Mouse (Mus musculus) lung, embryonic 15.5 days (tissue): ENCODE measurements around the gene Mzf1. TPM values are rescaled to one million over a fixed set of nuclear protein-coding genes. Genes with fewer than 3 reads are reported as not detected.

Experiments
- ATAC-seq: fragments of 200-750 bp; cut with Nextera tagmentation; 2 replicates; pipeline ENCODE4 v1.8.0; 2017; ENCODE audit warnings: moderate number of reproducible peaks, borderline replicate concordance; ENCODE audit not compliant: low FRiP score, low TSS enrichment; ENCODE audit errors: extremely low read depth
- H3K27ac ChIP-seq: fragments of 300-500 bp; sonication (generic); 2 replicates; pipeline ENCODE4 v1.5.1; 2015; ENCODE audit warnings: moderate library complexity, mild to moderate bottlenecking, inconsistent platforms
- H3K27me3 ChIP-seq: fragments of 300-500 bp; sonication (generic); 2 replicates; pipeline ENCODE4 v1.6.1; 2015; ENCODE audit warnings: inconsistent platforms
- H3K36me3 ChIP-seq: fragments of 300-500 bp; sonication (generic); 2 replicates; pipeline ENCODE4 v1.6.1; 2015; ENCODE audit warnings: inconsistent platforms
- H3K4me1 ChIP-seq: fragments of 300-500 bp; sonication (generic); 2 replicates; pipeline ENCODE4 v1.6.1; 2015; ENCODE audit warnings: inconsistent platforms
- H3K4me2 ChIP-seq: fragments of 300-500 bp; sonication (generic); 2 replicates; pipeline ENCODE4 v1.6.1; 2015; ENCODE audit warnings: inconsistent platforms, mild to moderate bottlenecking, moderate library complexity
- H3K4me3 ChIP-seq: fragments of 300-500 bp; sonication (generic); 2 replicates; pipeline ENCODE4 v1.5.1; 2015; ENCODE audit warnings: mild to moderate bottlenecking, inconsistent platforms
- H3K9ac ChIP-seq: fragments of 300-500 bp; sonication (generic); 2 replicates; pipeline ENCODE4 v1.6.1; 2015; ENCODE audit warnings: inconsistent platforms
- H3K9me3 ChIP-seq: fragments of 300-500 bp; sonication (generic); 2 replicates; pipeline ENCODE4 v1.6.1; 2016; ENCODE audit warnings: inconsistent platforms
- WGBS: fragments of 180-500 bp; shearing (Covaris S2); methylation state at CpG from one replicate; pipeline ENCODE4 v1.1.7; 2015; 5-methylcytosine and 5-hydroxymethylcytosine counted together
- polyA plus RNA-seq: library from polyadenylated mRNA; unstranded; fragments of >200 nt; fragmentation: Nextera tagmentation; extraction: Ambion mirVana; gene quantifications from 2 replicates; pipeline ENCODE4 v1.2.1, GENCODE M21; 2015

The Mzf1 gene
- polyA plus RNA-seq, 1 experiment from 2014 or later: 3.1 TPM

GRCm38 (mm10) chr7:13043445-13044253, 10.9 kb downstream of the Mzf1 start:
- WGBS: 4% methylated on average over 88 of the region's 88 CpGs
- ATAC-seq: peak; percentile 35; the same call in 1 of the 2 replicates
- H3K27me3 ChIP-seq: peaks cover 42% of the 10 kb centered on the region
- no peaks in the 10 kb centered on the region for H3K36me3 ChIP-seq
- peaks cover 20% of the 10 kb centered on the region for H3K4me1 ChIP-seq
- H3K9ac ChIP-seq: peak overlapping the region; percentile 50
- H3K9me3 ChIP-seq: no peaks in the 10 kb centered on the region
- peak overlapping the region; percentile 94 for H3K4me2 ChIP-seq
- H3K27ac ChIP-seq: no peak overlapping the region
- H3K4me3 ChIP-seq: peak overlapping the region; percentile 48

DNA sequence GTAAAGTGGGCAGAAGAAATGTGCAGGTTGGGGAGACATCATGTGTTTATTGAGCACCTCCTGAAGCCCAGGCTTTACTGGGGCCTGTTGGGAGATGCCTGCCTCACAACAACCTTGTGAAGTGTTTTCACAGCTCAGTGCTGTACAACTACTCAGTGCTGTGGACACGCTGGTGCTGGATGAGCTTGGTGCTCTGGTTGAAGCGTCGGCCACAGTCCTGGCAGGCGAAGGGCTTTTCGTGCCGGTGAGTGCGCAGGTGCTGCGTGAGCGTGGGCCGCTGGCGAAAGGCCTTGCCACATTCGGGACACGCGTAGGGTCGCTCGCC, 11.5 kb downstream of the Mzf1 start:
- peaks cover 21% of the 10 kb centered on the region for H3K4me1 ChIP-seq
- no peaks in the 10 kb centered on the region for H3K36me3 ChIP-seq
- no peaks in the 10 kb centered on the region for H3K9me3 ChIP-seq
- peak overlapping the region; percentile 94 for H3K4me2 ChIP-seq
- no peak overlapping the region for H3K27ac ChIP-seq
- 37% methylated on average over 16 of the region's 16 CpGs for WGBS
- H3K9ac ChIP-seq: 0 out of 2 replicates have a peak overlapping the region, but pooled peaks have one; percentile 50
- peak overlapping the region; percentile 48 for H3K4me3 ChIP-seq
- H3K27me3 ChIP-seq: peaks cover 42% of the 10 kb centered on the region
- no peak for ATAC-seq

DNA sequence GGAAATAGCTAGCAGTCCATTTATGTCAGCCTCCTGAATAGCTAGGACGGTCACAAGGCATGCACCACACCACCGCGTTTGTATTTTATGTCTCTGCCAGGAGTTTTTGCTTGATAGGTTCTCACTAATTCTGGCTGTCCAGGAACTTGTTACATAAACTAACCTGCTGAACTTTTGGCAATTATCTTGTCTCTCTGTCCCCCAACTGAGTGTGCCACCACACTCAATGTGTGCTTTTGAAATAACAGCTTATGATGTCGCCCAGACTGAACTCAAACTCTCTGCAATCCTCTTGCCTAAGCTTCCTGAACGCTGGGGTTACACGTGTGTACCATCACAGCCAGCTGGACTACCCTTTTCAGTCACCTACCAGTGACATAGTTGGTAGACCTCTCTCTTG, 12.1 kb downstream of the Mzf1 start:
- Histone ChIP-seq H3K27ac (no peak overlapping the region), H3K27me3 (peaks cover 42% of the 10 kb centered on the region), H3K4me3 (no peak overlapping the region), H3K9me3 (no peaks in the 10 kb centered on the region), H3K9ac (no peak overlapping the region), H3K36me3 (no peaks in the 10 kb centered on the region), H3K4me1 (peaks cover 21% of the 10 kb centered on the region), H3K4me2 (no peak overlapping the region)
- 69% methylated on average over 6 of the region's 6 CpGs for WGBS
- no peak for ATAC-seq

DNA sequence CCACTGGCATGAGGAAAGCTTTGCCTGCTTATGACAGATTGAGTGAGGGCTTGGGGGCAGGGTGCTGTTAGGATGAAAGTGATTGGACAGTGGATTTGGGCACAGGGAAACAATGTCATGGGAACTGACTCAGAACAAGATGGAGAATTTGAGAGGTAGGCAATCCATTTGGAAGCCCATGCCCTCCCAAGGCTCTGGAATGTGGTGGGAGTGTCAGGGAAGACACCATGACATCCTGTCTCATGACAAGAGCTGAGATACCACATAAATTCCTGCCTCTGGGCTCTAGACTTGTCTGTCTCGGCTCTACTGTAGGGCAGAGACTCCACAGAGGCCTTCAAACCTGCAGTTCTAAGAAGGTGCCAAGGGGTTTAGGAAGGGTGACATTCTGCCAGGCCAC, 13.3 kb downstream of the Mzf1 start:
- no peak overlapping the region for H3K4me3 ChIP-seq
- H3K27me3 ChIP-seq: peaks cover 42% of the 10 kb centered on the region
- H3K9me3 ChIP-seq: no peaks in the 10 kb centered on the region
- no peak overlapping the region for H3K9ac ChIP-seq
- H3K4me2 ChIP-seq: no peak overlapping the region
- ATAC-seq: no peak
- WGBS: 56% methylated on average over 1 of the region's 1 CpGs
- H3K4me1 ChIP-seq: peaks cover 29% of the 10 kb centered on the region
- peaks cover 1% of the 10 kb centered on the region for H3K36me3 ChIP-seq
- H3K27ac ChIP-seq: no peak overlapping the region

GRCm38 (mm10) chr7:13039181-13039580, 15.4 kb downstream of the Mzf1 start:
- Histone ChIP-seq H3K27ac (peak overlapping the region; percentile 100), H3K4me2 (peak overlapping the region; percentile 82), H3K27me3 (peaks cover 28% of the 10 kb centered on the region), H3K9me3 (no peaks in the 10 kb centered on the region), H3K4me1 (peaks cover 41% of the 10 kb centered on the region), H3K9ac (peak overlapping the region; percentile 96), H3K4me3 (peak overlapping the region; percentile 66), H3K36me3 (peaks cover 16% of the 10 kb centered on the region)
- ATAC-seq: no peak
- 74% methylated on average over 1 of the region's 1 CpGs for WGBS

DNA sequence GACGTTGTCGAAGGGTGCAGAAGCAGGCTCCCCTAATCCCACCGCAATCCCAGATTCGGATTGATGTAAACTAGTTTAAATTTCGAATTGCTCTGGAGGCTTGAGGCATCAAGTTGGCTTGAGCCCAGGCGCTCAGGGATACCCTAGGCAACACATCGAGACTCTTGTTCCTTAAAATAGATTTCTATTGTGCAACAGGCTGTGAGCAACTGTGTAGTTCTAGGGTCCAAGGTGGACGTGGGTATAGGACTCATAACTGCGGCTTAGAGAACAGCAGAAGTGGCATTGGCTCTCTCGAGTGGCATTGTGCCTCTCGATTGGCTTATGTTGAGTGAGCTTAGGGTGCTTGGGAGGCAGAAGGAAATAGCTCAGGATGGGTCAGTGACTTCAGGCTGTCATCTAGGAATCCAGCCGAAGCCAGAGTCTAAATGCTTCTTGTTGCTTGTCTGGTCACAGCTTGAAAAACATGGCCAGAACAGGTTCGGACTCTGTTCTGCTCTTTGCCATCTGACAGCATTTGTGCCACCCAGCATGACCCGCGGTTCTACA, 15.9 kb downstream of the Mzf1 start:
- peaks cover 23% of the 10 kb centered on the region for H3K27me3 ChIP-seq
- H3K36me3 ChIP-seq: peaks cover 16% of the 10 kb centered on the region
- H3K27ac ChIP-seq: peak overlapping the region; percentile 100
- H3K9ac ChIP-seq: peak overlapping the region; percentile 96
- peak overlapping the region; percentile 66 for H3K4me3 ChIP-seq
- no peaks in the 10 kb centered on the region for H3K9me3 ChIP-seq
- 17% methylated on average over 15 of the region's 15 CpGs for WGBS
- peaks cover 41% of the 10 kb centered on the region for H3K4me1 ChIP-seq
- ATAC-seq: no peak
- peak overlapping the region; percentile 82 for H3K4me2 ChIP-seq

GRCm38 (mm10) chr7:13037901-13038555, 16.5 kb downstream of the Mzf1 start, which contains the start of gene Ube2m:
Gene Ube2m, minus strand, starts transcription at chr7:13038275.
- under 1% methylated on average over 64 of the region's 65 CpGs for WGBS

DNA sequence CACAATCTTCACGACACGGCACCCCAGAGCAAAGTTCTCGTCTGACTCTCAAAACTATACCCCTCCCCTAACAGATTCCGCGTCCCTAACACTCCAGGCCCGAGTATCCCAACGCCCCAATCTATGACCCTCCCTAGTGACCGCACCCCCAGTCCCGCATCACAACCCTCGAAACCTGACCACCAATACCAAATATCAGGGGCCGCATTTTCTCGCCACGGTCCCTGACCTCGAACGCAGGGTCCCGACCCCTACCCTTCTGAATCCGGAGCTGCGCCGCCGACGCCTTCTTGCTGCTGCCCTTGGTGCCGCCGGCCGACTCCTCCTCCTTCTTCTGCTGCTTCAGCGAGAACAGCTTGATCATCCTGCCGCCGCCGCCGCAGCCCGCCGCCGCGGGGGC, 17.2 kb downstream of the Mzf1 start:
- under 1% methylated on average over 32 of the region's 33 CpGs for WGBS
- Histone ChIP-seq H3K4me2 (peak overlapping the region; percentile 82), H3K9ac (peak overlapping the region; percentile 96), H3K36me3 (peaks cover 25% of the 10 kb centered on the region), H3K27ac (peak overlapping the region; percentile 100), H3K27me3 (peaks cover 10% of the 10 kb centered on the region), H3K4me1 (peaks cover 41% of the 10 kb centered on the region), H3K4me3 (peak overlapping the region; percentile 66), H3K9me3 (no peaks in the 10 kb centered on the region)
- ATAC-seq: no peak

More at GRCm38 (mm10) chr7:13037901-13038555, 16.5 kb downstream of the Mzf1 start, which contains the start of gene Ube2m:
- ATAC-seq: peak; percentile 95
- peak within 1 kb of the TSS; percentile 96 for H3K9ac ChIP-seq
- H3K36me3 ChIP-seq: peaks cover 19% of the 10 kb centered on the region
- H3K9me3 ChIP-seq: no peaks in the 10 kb centered on the region
- peaks cover 41% of the 10 kb centered on the region for H3K4me1 ChIP-seq
- H3K27me3 ChIP-seq: peaks cover 16% of the 10 kb centered on the region
- H3K4me2 ChIP-seq: peak within 1 kb of the TSS; percentile 82
- peak within 1 kb of the TSS; percentile 100 for H3K27ac ChIP-seq
- peak within 1 kb of the TSS; percentile 66 for H3K4me3 ChIP-seq

GRCm38 (mm10) chr7:13036806-13037205, 17.8 kb downstream of the Mzf1 start:
- Histone ChIP-seq H3K27ac (peak overlapping the region; percentile 100; the same call in 1 of the 2 replicates), H3K9me3 (no peaks in the 10 kb centered on the region), H3K9ac (peak overlapping the region; percentile 96), H3K27me3 (peaks cover 4% of the 10 kb centered on the region; the same call in 1 of the 2 replicates), H3K4me3 (peak overlapping the region; percentile 66), H3K36me3 (peaks cover 31% of the 10 kb centered on the region), H3K4me1 (peaks cover 41% of the 10 kb centered on the region), H3K4me2 (peak overlapping the region; percentile 82)
- 29% methylated on average over 4 of the region's 4 CpGs for WGBS
- ATAC-seq: no peak

- H3K9ac ChIP-seq: no peak overlapping the region
- no peak for ATAC-seq
- H3K27me3 ChIP-seq: no peaks in the 10 kb centered on the region
- peak overlapping the region; percentile 66 for H3K4me3 ChIP-seq
- H3K36me3 ChIP-seq: peaks cover 46% of the 10 kb centered on the region
- peaks cover 41% of the 10 kb centered on the region for H3K4me1 ChIP-seq
- WGBS: 79% methylated on average over 17 of the region's 17 CpGs
- H3K4me2 ChIP-seq: peak overlapping the region; percentile 81
- no peaks in the 10 kb centered on the region for H3K9me3 ChIP-seq
- H3K27ac ChIP-seq: peak overlapping the region; percentile 92
Observed at GRCm38 (mm10) chr7:13035211-13035855, 19.2 kb downstream of the Mzf1 start.

DNA sequence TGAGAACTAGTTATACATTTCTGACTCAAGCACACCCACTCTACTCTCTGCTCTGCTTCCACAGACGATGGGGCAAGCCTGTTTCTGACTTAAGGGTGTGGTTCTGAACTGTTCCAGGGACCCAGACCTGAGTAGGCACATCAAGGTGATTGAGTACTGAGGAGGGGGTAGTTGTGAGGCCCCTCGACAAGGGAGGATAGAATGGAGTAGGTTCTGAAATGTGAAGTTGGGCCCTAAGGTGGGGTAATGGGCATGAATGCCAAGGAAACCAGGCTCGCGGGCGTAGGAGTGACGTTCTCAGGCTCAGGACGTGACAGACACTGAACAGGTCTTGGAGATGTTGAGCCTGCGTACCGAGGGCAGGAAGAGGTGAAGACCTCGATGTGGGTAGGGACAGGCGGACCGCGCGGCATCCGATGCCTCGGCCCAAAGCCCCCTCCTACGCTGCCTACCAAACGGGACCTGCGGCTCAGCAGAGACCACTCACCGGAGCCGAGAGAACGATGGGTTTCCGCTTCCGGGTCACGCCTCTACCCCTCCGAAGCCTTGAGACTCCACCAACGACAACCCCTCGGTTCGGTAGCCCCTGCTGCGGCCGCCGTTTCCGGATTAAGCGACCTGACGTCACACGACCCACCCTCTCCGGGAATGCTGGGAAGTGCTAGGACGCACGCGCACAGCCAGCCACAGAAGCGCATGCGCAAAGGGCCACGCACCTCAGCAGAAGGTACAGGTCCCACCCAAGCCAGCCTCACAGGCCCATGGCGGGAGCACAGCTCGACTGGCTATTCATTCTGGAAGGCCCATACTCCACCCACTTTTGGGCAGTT, 20.2 kb downstream of the Mzf1 start, which contains the start of gene Chmp2a:
Gene Chmp2a, minus strand, starts transcription at position 660 of the 830 bp plus-strand sequence.
- Histone ChIP-seq H3K27ac (peak within 1 kb of the TSS; percentile 92), H3K36me3 (peaks cover 55% of the 10 kb centered on the region), H3K27me3 (no peaks in the 10 kb centered on the region), H3K4me2 (peak within 1 kb of the TSS; percentile 81), H3K4me1 (peaks cover 41% of the 10 kb centered on the region), H3K9me3 (no peaks in the 10 kb centered on the region), H3K4me3 (peak within 1 kb of the TSS; percentile 66), H3K9ac (peak within 1 kb of the TSS; percentile 83)
- under 1% methylated on average over 45 of the region's 45 CpGs for WGBS
- ATAC-seq: peak; percentile 72
